Mouse (Mus musculus) cortical plate, adult 2 months (tissue): Measurements from ENCODE around the gene Mrgbp. TPM values are rescaled to one million over a fixed set of nuclear protein-coding genes. Genes with fewer than 3 reads are reported as not detected.

Source experiments
- H3K27ac ChIP-seq: fragments of 200-500 bp; 2 replicates; pipeline ENCODE4 v1.5.1; 2012; ENCODE audit warnings: low read length, control low read depth, inconsistent platforms; ENCODE audit not compliant: insufficient read depth
- H3K4me1 ChIP-seq: fragments of 200-500 bp; 2 replicates; pipeline ENCODE4 v1.6.1; 2011; ENCODE audit warnings: low read length; ENCODE audit not compliant: control insufficient read depth, insufficient read depth
- H3K4me3 ChIP-seq: fragments of 200-500 bp; 2 replicates; pipeline ENCODE4 v1.5.1; 2011; ENCODE audit warnings: mild to moderate bottlenecking, low read length, control low read depth; ENCODE audit not compliant: insufficient read depth
- CTCF ChIP-seq: fragments of 200-500 bp; IDR thresholded peaks from 2 replicates; pipeline ENCODE4 v1.5.1; 2011; ENCODE audit warnings: mild to moderate bottlenecking, control low read depth, low read length; ENCODE audit not compliant: insufficient read depth; ENCODE audit errors: extremely low read depth
- POLR2A ChIP-seq: fragments of 200-500 bp; IDR thresholded peaks from 2 replicates; pipeline ENCODE4 v1.6.1; 2011; ENCODE audit warnings: mild to moderate bottlenecking, low read length, control low read depth; ENCODE audit not compliant: insufficient read depth; ENCODE audit errors: extremely low read depth
- polyA plus RNA-seq: library from polyadenylated mRNA; depleted of rRNA; stranded (reverse); fragments of >200 nt; gene quantifications from 2 replicates; pipeline ENCODE4 v1.2.3, GENCODE M21; 2012; rRNA removed

Mrgbp gene
- polyA plus RNA-seq = 26.3 and 29.6 TPM in 2 replicates

GRCm38 (mm10) chr2:180581002-180581401 is at the start of gene Mrgbp:
TSS of gene Mrgbp (plus strand) at chr2:180581304.
- H3K27ac ChIP-seq = no peak within 1 kb of the TSS
- H3K4me3 ChIP-seq = no peak within 1 kb of the TSS
- TF ChIP-seq POLR2A (no peak), CTCF (no peak)
- H3K4me1 ChIP-seq = peaks cover 6% of the 10 kb centered on the region

GRCm38 (mm10) chr2:180531671-180532385 is 49.3 kb upstream of the Mrgbp start:
- no peak overlapping the region for H3K27ac ChIP-seq
- TF ChIP-seq POLR2A (no peak), CTCF (no peak)
- peaks cover 4% of the 10 kb centered on the region for H3K4me1 ChIP-seq
- H3K4me3 ChIP-seq = no peak overlapping the region

- no peak overlapping the region for H3K27ac ChIP-seq
- H3K4me1 ChIP-seq = peaks cover 4% of the 10 kb centered on the region
- no peak for TF ChIP-seq CTCF
- TF ChIP-seq POLR2A = no peak
- no peak overlapping the region for H3K4me3 ChIP-seq
Measured at GRCm38 (mm10) chr2:180532386-180532995, 48.6 kb upstream of the Mrgbp start.

- no peak overlapping the region for H3K4me3 ChIP-seq
- H3K27ac ChIP-seq = no peak overlapping the region
- TF ChIP-seq POLR2A (no peak), CTCF (no peak)
- H3K4me1 ChIP-seq = peaks cover 4% of the 10 kb centered on the region
Measured at GRCm38 (mm10) chr2:180533237-180533636, 47.9 kb upstream of the Mrgbp start.

GRCm38 (mm10) chr2:180543675-180544074 is 37.4 kb upstream of the Mrgbp start:
- no peak overlapping the region for H3K27ac ChIP-seq
- TF ChIP-seq POLR2A (no peak), CTCF (no peak)
- H3K4me3 ChIP-seq = no peak overlapping the region
- H3K4me1 ChIP-seq = peaks cover 2% of the 10 kb centered on the region; the same call in 1 of the 2 replicates

- no peak overlapping the region for H3K4me3 ChIP-seq
- TF ChIP-seq CTCF (no peak), POLR2A (no peak)
- H3K27ac ChIP-seq = no peak overlapping the region
- H3K4me1 ChIP-seq = peaks cover 2% of the 10 kb centered on the region; the same call in 1 of the 2 replicates
Measured at GRCm38 (mm10) chr2:180545046-180545445, 36.1 kb upstream of the Mrgbp start.

- H3K4me3 ChIP-seq = no peak overlapping the region
- TF ChIP-seq CTCF = no peak
- TF ChIP-seq POLR2A = no peak
- no peak overlapping the region for H3K27ac ChIP-seq
- peaks cover 2% of the 10 kb centered on the region; the same call in 1 of the 2 replicates for H3K4me1 ChIP-seq
Measured at GRCm38 (mm10) chr2:180547384-180548106, 33.6 kb upstream of the Mrgbp start.

- Histone ChIP-seq H3K4me3 (no peak overlapping the region), H3K4me1 (no peaks in the 10 kb centered on the region), H3K27ac (no peak overlapping the region)
- no peak for TF ChIP-seq POLR2A
- TF ChIP-seq CTCF = no peak
Measured at GRCm38 (mm10) chr2:180552340-180552739, 28.8 kb upstream of the Mrgbp start.

- no peak overlapping the region for H3K27ac ChIP-seq
- no peak overlapping the region for H3K4me3 ChIP-seq
- no peaks in the 10 kb centered on the region for H3K4me1 ChIP-seq
- peak; percentile 25; the same call in 1 of the 2 replicates for TF ChIP-seq CTCF
- TF ChIP-seq POLR2A = no peak
Measured at GRCm38 (mm10) chr2:180555219-180555618, 25.9 kb upstream of the Mrgbp start.
